ENCODE assay signal across 9 mouse cellular contexts in the genomic region with DNA sequence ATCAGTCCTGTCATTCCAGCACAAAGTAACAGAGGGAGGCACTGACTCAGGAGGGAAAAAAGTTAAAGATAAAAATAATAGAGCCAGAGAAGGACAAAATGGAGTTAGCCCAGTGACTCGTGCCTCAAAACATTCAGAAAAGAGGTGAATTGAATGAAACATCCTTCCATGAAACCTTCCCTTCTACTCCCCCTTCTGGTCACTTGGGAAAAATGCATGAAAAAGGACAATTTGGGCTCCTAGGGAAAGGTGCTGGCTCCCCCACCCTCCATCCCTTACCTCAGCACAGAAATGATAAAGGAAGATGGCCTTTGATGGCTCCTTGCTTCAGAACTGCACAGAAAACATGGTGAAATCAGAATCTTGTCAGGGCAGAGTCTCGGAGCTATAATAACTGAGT. TPM values are rescaled to one million over a fixed set of nuclear protein-coding genes. Genes with fewer than 3 reads are reported as not detected.
A peak's percentile ranks its signal among the peaks of the same experiment; 100 is the strongest.
DNase-seq lines count a peak whose midpoint lies in the region; ATAC-seq and TF ChIP-seq lines count a peak whose summit lies in the region.
"Had no signal": no experiment of that assay in that cellular context is flagged by ENCODE, and none has a peak within 500 bp of the region (broad histone marks: within the 10 kb centered on the region; RNA-seq: fewer than 3 reads in every experiment).

No protein-coding gene starts in this region.

- H3K4me1 ChIP-seq in heart, postnatal 0 days (ENCODE audit: control insufficient read depth, insufficient read depth), result no peaks in the 10 kb centered on the region
- H3K4me1 ChIP-seq in midbrain, postnatal 0 days (ENCODE audit: insufficient read depth, low read length), result no peaks in the 10 kb centered on the region
- H3K4me1 ChIP-seq in midbrain, embryonic 10.5 days, result peaks cover 4% of the 10 kb centered on the region; the same call in 1 of the 2 replicates
- no peaks in the 10 kb centered on the region for H3K4me1 ChIP-seq in bone marrow, adult 2 months (ENCODE audit: control insufficient read depth, insufficient read depth, low read length)

- H3K36me3 ChIP-seq in heart, postnatal 0 days (replicated peaks; ENCODE audit: control insufficient read depth, insufficient read depth, low read length), result no peaks in the 10 kb centered on the region
- H3K36me3 ChIP-seq in midbrain, postnatal 0 days (ENCODE audit: insufficient read depth, low read length), result peaks cover 8% of the 10 kb centered on the region; the same call in 1 of the 2 replicates
- H3K36me3 ChIP-seq in midbrain, embryonic 10.5 days, result peaks cover 5% of the 10 kb centered on the region

- peak; percentile 26 for DNase-seq in heart, postnatal 0 days (ENCODE audit: low spot score)
- no peak for DNase-seq in heart, postnatal 36 days
- peak; percentile 68 for DNase-seq in midbrain, postnatal 0 days (ENCODE audit: low spot score)
- DNase-seq in midbrain, embryonic 10.5 days (ENCODE audit: low spot score), result no peak
- peak; percentile 69 for DNase-seq in retina, postnatal 1 day
- no peak for DNase-seq in right cerebral cortex, adult 2 months (ENCODE audit: low spot score in 2 of 2)
- no peak for DNase-seq in spleen, adult 12 weeks (ENCODE audit: low spot score)
- DNase-seq: right cerebral cortex, postnatal 4 days had no signal

- intact Hi-C loops in heart, postnatal 36 days (cut with DNase I), result loop anchor here (2.0 to 5.0 kb wide), 4 partner anchors 34 to 126 kb away; a partner anchor contains a TSS

- WGBS in heart, postnatal 0 days, result 26% methylated on average over 2 of the region's 2 CpGs
- 31% methylated on average over 2 of the region's 2 CpGs for WGBS in midbrain, postnatal 0 days
- WGBS in midbrain, embryonic 10.5 days, result 30% methylated on average over 2 of the region's 2 CpGs
- 26% methylated on average over 2 of the region's 2 CpGs for WGBS in bone marrow, adult 2 months

- no peak for TF ChIP-seq EP300 in heart, postnatal 0 days (IDR thresholded peaks at IDR 0.05; ENCODE audit: low read depth)

- H3K4me3 ChIP-seq in heart, postnatal 0 days (ENCODE audit: low read depth, low read length), result no peak overlapping the region
- no peak overlapping the region for H3K4me3 ChIP-seq in midbrain, postnatal 0 days (ENCODE audit: low read depth, low read length)
- H3K4me3 ChIP-seq in midbrain, embryonic 10.5 days, result no peak overlapping the region
- H3K4me3 ChIP-seq in bone marrow, adult 2 months (replicated peaks; ENCODE audit: control insufficient read depth, low read depth, low read length), result no peak overlapping the region

- H3K9me3 ChIP-seq in heart, postnatal 0 days (replicated peaks; ENCODE audit: control insufficient read depth, low read length), result no peaks in the 10 kb centered on the region
- no peaks in the 10 kb centered on the region for H3K9me3 ChIP-seq in midbrain, postnatal 0 days (ENCODE audit: low read length)
- no peaks in the 10 kb centered on the region for H3K9me3 ChIP-seq in midbrain, embryonic 10.5 days (replicated peaks)

- no peak overlapping the region for H3K9ac ChIP-seq in heart, postnatal 0 days (replicated peaks; ENCODE audit: low read depth, low read length)
- H3K9ac ChIP-seq in midbrain, postnatal 0 days (replicated peaks; ENCODE audit: low read length, poor library complexity, severe bottlenecking), result no peak overlapping the region

- no peaks in the 10 kb centered on the region for H3K27me3 ChIP-seq in heart, postnatal 0 days (ENCODE audit: control insufficient read depth, insufficient read depth, low read length)
- H3K27me3 ChIP-seq in midbrain, postnatal 0 days (ENCODE audit: insufficient read depth, low read length), result no peaks in the 10 kb centered on the region
- no peaks in the 10 kb centered on the region for H3K27me3 ChIP-seq in midbrain, embryonic 10.5 days (ENCODE audit: low read depth, poor library complexity, severe bottlenecking)

- no peak overlapping the region for H3K4me2 ChIP-seq in heart, postnatal 0 days (ENCODE audit: low read depth, low read length)
- H3K4me2 ChIP-seq in midbrain, postnatal 0 days (ENCODE audit: low read depth, low read length, poor library complexity, severe bottlenecking), result no peak overlapping the region

- ATAC-seq in heart, postnatal 0 days (ENCODE audit: insufficient read depth, low read depth), result no peak
- ATAC-seq in midbrain, postnatal 0 days (ENCODE audit: low FRiP score), result no peak

- H3K27ac ChIP-seq in heart, postnatal 0 days (ENCODE audit: low read depth), result no peak overlapping the region
- no peak overlapping the region for H3K27ac ChIP-seq in midbrain, postnatal 0 days (ENCODE audit: low read depth, low read length)
- H3K27ac ChIP-seq in midbrain, embryonic 10.5 days (replicated peaks), result no peak overlapping the region
- H3K27ac ChIP-seq in bone marrow, adult 2 months (ENCODE audit: control insufficient read depth, insufficient read depth, low read depth, low read length, poor library complexity), result no peak overlapping the region

- TF ChIP-seq POLR2A in bone marrow, adult 2 months (IDR thresholded peaks at IDR 0.05; ENCODE audit: borderline replicate concordance, control insufficient read depth, low read depth, low read length), result no peak

- TF ChIP-seq CTCF in heart, postnatal 0 days (IDR thresholded peaks at IDR 0.05; ENCODE audit: low read depth), result peak; percentile 69
- peak; percentile 83 for TF ChIP-seq CTCF in midbrain, postnatal 0 days (IDR thresholded peaks at IDR 0.05)
- TF ChIP-seq CTCF in bone marrow, adult 2 months (IDR thresholded peaks at IDR 0.05; ENCODE audit: control insufficient read depth, insufficient read depth, low read length), result peak; percentile 8; the same call in 1 of the 2 replicates

RNA-seq across cellular contexts. Expression of a gene that starts 8.6 kb away (rescaled TPM):
- total RNA-seq in heart, postnatal 0 days (2014; rRNA removed; ENCODE audit: low replicate concordance), result 14.1 and 17.6 TPM in 2 replicates
- polyA plus RNA-seq in heart, postnatal 0 days (2015; fragmentation: Nextera tagmentation; extraction: Ambion mirVana), result 10.4 and 12.7 TPM in 2 replicates
- total RNA-seq in heart, postnatal 36 days (2021), result 10 to 100 TPM; 12.2 to 14.1 TPM
- 31.0 and 34.0 TPM in 2 replicates for total RNA-seq in midbrain, postnatal 0 days (2014; rRNA removed)
- polyA plus RNA-seq in midbrain, postnatal 0 days (2015; fragmentation: Nextera tagmentation; extraction: Ambion mirVana), result 32.4 and 37.1 TPM in 2 replicates
- 13.5 and 14.0 TPM in 2 replicates for polyA plus RNA-seq in midbrain, embryonic 10.5 days (2016; fragmentation: Nextera tagmentation; extraction: Ambion mirVana)
- 4.1 and 7.2 TPM in 2 replicates for polyA plus RNA-seq in bone marrow, adult 2 months (2011; ENCODE audit: insufficient read depth, insufficient read length, low replicate concordance, missing spikeins)

RNA-seq across cellular contexts. Expression of a gene that starts 14.9 kb away (rescaled TPM):
- total RNA-seq in heart, postnatal 0 days (2014; rRNA removed; ENCODE audit: low replicate concordance), result 0.84 TPM in 1 of 2 replicates, not detected in the other
- polyA plus RNA-seq in heart, postnatal 0 days (2015; fragmentation: Nextera tagmentation; extraction: Ambion mirVana), result 0.15 and 0.23 TPM in 2 replicates
- under 1 TPM; 0.05 to 0.33 TPM for total RNA-seq in heart, postnatal 36 days (2021)
- 100 and 110 TPM in 2 replicates for total RNA-seq in midbrain, postnatal 0 days (2014; rRNA removed)
- polyA plus RNA-seq in midbrain, postnatal 0 days (2015; fragmentation: Nextera tagmentation; extraction: Ambion mirVana), result 68.0 and 68.8 TPM in 2 replicates
- 26.4 and 38.3 TPM in 2 replicates for polyA plus RNA-seq in midbrain, embryonic 10.5 days (2016; fragmentation: Nextera tagmentation; extraction: Ambion mirVana)
- polyA plus RNA-seq in bone marrow, adult 2 months (2011; ENCODE audit: insufficient read depth, insufficient read length, low replicate concordance, missing spikeins), result not detected in 2 replicates

RNA-seq across cellular contexts. Expression of a gene that starts 30.8 kb away (rescaled TPM):
- 17.1 and 26.5 TPM in 2 replicates for total RNA-seq in heart, postnatal 0 days (2014; rRNA removed; ENCODE audit: low replicate concordance)
- 0.81 and 1.1 TPM in 2 replicates for polyA plus RNA-seq in heart, postnatal 0 days (2015; fragmentation: Nextera tagmentation; extraction: Ambion mirVana)
- total RNA-seq in heart, postnatal 36 days (2021), result 10 to 100 TPM; 47.0 to 56.3 TPM
- total RNA-seq in midbrain, postnatal 0 days (2014; rRNA removed), result 61.5 and 63.2 TPM in 2 replicates
- polyA plus RNA-seq in midbrain, postnatal 0 days (2015; fragmentation: Nextera tagmentation; extraction: Ambion mirVana), result 8.1 and 12.6 TPM in 2 replicates
- polyA plus RNA-seq in midbrain, embryonic 10.5 days (2016; fragmentation: Nextera tagmentation; extraction: Ambion mirVana), result 2.1 and 2.6 TPM in 2 replicates
- 19.5 and 23.6 TPM in 2 replicates for polyA plus RNA-seq in bone marrow, adult 2 months (2011; ENCODE audit: insufficient read depth, insufficient read length, low replicate concordance, missing spikeins)

RNA-seq across cellular contexts. Expression of a gene that starts 38.9 kb away (rescaled TPM):
- total RNA-seq in heart, postnatal 0 days (2014; rRNA removed; ENCODE audit: low replicate concordance), result 64.5 and 78.3 TPM in 2 replicates
- polyA plus RNA-seq in heart, postnatal 0 days (2015; fragmentation: Nextera tagmentation; extraction: Ambion mirVana), result 130 and 142 TPM in 2 replicates
- total RNA-seq in heart, postnatal 36 days (2021), result 10 to 100 TPM; 51.2 to 57.0 TPM
- total RNA-seq in midbrain, postnatal 0 days (2014; rRNA removed), result 65.3 and 66.2 TPM in 2 replicates
- polyA plus RNA-seq in midbrain, postnatal 0 days (2015; fragmentation: Nextera tagmentation; extraction: Ambion mirVana), result 101 and 103 TPM in 2 replicates
- 44.1 and 53.4 TPM in 2 replicates for polyA plus RNA-seq in midbrain, embryonic 10.5 days (2016; fragmentation: Nextera tagmentation; extraction: Ambion mirVana)
- 62.9 and 126 TPM in 2 replicates for polyA plus RNA-seq in bone marrow, adult 2 months (2011; ENCODE audit: insufficient read depth, insufficient read length, low replicate concordance, missing spikeins)

RNA-seq across cellular contexts. Expression of a gene that starts 39.1 kb away (rescaled TPM):
- 0.08 and 2.4 TPM in 2 replicates for total RNA-seq in heart, postnatal 0 days (2014; rRNA removed; ENCODE audit: low replicate concordance)
- polyA plus RNA-seq in heart, postnatal 0 days (2015; fragmentation: Nextera tagmentation; extraction: Ambion mirVana), result 0.80 and 0.82 TPM in 2 replicates
- 10 to 100 TPM; 14.5 to 17.8 TPM for total RNA-seq in heart, postnatal 36 days (2021)
- total RNA-seq in midbrain, postnatal 0 days (2014; rRNA removed), result 0.85 and 0.93 TPM in 2 replicates
- not detected in 2 replicates for polyA plus RNA-seq in midbrain, postnatal 0 days (2015; fragmentation: Nextera tagmentation; extraction: Ambion mirVana)
- polyA plus RNA-seq in midbrain, embryonic 10.5 days (2016; fragmentation: Nextera tagmentation; extraction: Ambion mirVana), result 0.20 TPM in 1 of 2 replicates, not detected in the other
- polyA plus RNA-seq in bone marrow, adult 2 months (2011; ENCODE audit: insufficient read depth, insufficient read length, low replicate concordance, missing spikeins), result 1.9 and 5.4 TPM in 2 replicates

Comparison
In these comparisons a context has a peak if more than half of its experiments do, and no peak if none do; other contexts are left out.
1. DNase-seq: peak in heart, postnatal 0 days (single experiment), midbrain, postnatal 0 days (single experiment) and retina, postnatal 1 day (single experiment); none in heart, postnatal 36 days (0 of 2), midbrain, embryonic 10.5 days (single experiment), right cerebral cortex, adult 2 months (0 of 2) and spleen, adult 12 weeks (single experiment).
2. CTCF ChIP-seq: peak in every context shown above with its lines; median percentile 83 in midbrain, postnatal 0 days; 69 in heart, postnatal 0 days; 8 in bone marrow, adult 2 months.
3. RNA of a gene that starts 14.9 kb away (polyA plus RNA-seq): 68.0 to 68.8 TPM in midbrain, postnatal 0 days and 26.4 to 38.3 TPM in midbrain, embryonic 10.5 days; 0.15 to 0.23 TPM in heart, postnatal 0 days and not detected in bone marrow, adult 2 months; every median in the first group is over 10 times any median in the second.